Mouse (Mus musculus) stomach, postnatal 0 days (tissue): Measurements from ENCODE around the gene Pex11a. TPM values are rescaled to one million over a fixed set of nuclear protein-coding genes. Genes with fewer than 3 reads are reported as not detected.

Experiments used
- ATAC-seq: fragments of 200-750 bp; cut with Nextera tagmentation; 2 replicates; pipeline ENCODE4 v1.8.0; 2017; ENCODE audit not compliant: low FRiP score, low TSS enrichment
- DNase-seq: peaks from one replicate; pipeline ENCODE4 v3.0.0-alpha.2; 2016; ENCODE audit warnings: low spot score
- H3K27ac ChIP-seq: fragments of 300-500 bp; sonication (generic); replicated peaks from 2 replicates; pipeline ENCODE4 v1.5.1; 2014; ENCODE audit warnings: mild to moderate bottlenecking, control low read depth
- H3K27me3 ChIP-seq: fragments of 300-500 bp; sonication (generic); 2 replicates; pipeline ENCODE4 v1.6.1; 2014; ENCODE audit warnings: low read length; ENCODE audit not compliant: control insufficient read depth, insufficient read depth
- H3K36me3 ChIP-seq: fragments of 300-500 bp; sonication (generic); 2 replicates; pipeline ENCODE4 v1.6.1; 2014; ENCODE audit warnings: low read length, mixed read lengths; ENCODE audit not compliant: control insufficient read depth, insufficient read depth
- H3K4me1 ChIP-seq: fragments of 300-500 bp; sonication (generic); replicated peaks from 2 replicates; pipeline ENCODE4 v1.6.1; 2014; ENCODE audit warnings: antibody characterized with exemption; ENCODE audit not compliant: control insufficient read depth, insufficient read depth
- H3K4me2 ChIP-seq: fragments of 300-500 bp; sonication (generic); replicated peaks from 2 replicates; pipeline ENCODE4 v1.6.1; 2014; ENCODE audit warnings: low read depth, mild to moderate bottlenecking, control low read depth, moderate library complexity
- H3K4me3 ChIP-seq: fragments of 300-500 bp; sonication (generic); 2 replicates; pipeline ENCODE4 v1.5.1; 2014; ENCODE audit warnings: low read depth, low read length, control low read depth
- H3K9ac ChIP-seq: fragments of 300-500 bp; sonication (generic); 2 replicates; pipeline ENCODE4 v1.6.1; 2014; ENCODE audit warnings: mild to moderate bottlenecking, low read length, control low read depth, mixed read lengths
- H3K9me3 ChIP-seq: fragments of 300-500 bp; sonication (generic); 2 replicates; pipeline ENCODE4 v1.6.1; 2016; ENCODE audit warnings: low read length; ENCODE audit not compliant: control insufficient read depth
- CTCF ChIP-seq: IDR thresholded peaks from 2 replicates; pipeline ENCODE4 v1.5.1; 2016; ENCODE audit warnings: antibody characterized with exemption, low read depth, mild to moderate bottlenecking, moderate library complexity
- EP300 ChIP-seq: optimal IDR thresholded peaks from 2 replicates; pipeline ENCODE3; 2016; ENCODE audit warnings: antibody characterized with exemption
- WGBS: fragments of 180-500 bp; shearing (Covaris S2); extraction: QIAGEN DNeasy Blood & Tissue Kit; methylation state at CpG from one replicate; pipeline ENCODE4 v1.1.7; 2014; 5-methylcytosine and 5-hydroxymethylcytosine counted together
- polyA plus RNA-seq: library from polyadenylated mRNA; unstranded; fragments of >200 nt; fragmentation: Nextera tagmentation; extraction: Ambion mirVana; gene quantifications from 2 replicates; pipeline ENCODE4 v1.2.1, GENCODE M21; 2015

Pex11a gene
- polyA plus RNA-seq, 1 experiment from 2014 or later, result 11.5 TPM

- H3K27me3 ChIP-seq, result no peaks in the 10 kb centered on the region
- DNase-seq, result no peak
- ATAC-seq, result no peak
- H3K27ac ChIP-seq, result no peak overlapping the region
- no peaks in the 10 kb centered on the region for H3K36me3 ChIP-seq
- WGBS, result 66% methylated on average over 8 of the region's 8 CpGs
- H3K4me1 ChIP-seq, result no peaks in the 10 kb centered on the region
- H3K9ac ChIP-seq, result no peak overlapping the region
- no peak overlapping the region for H3K4me2 ChIP-seq
- TF ChIP-seq CTCF (no peak), EP300 (no peak)
- H3K4me3 ChIP-seq, result no peak overlapping the region
- H3K9me3 ChIP-seq, result no peaks in the 10 kb centered on the region
Measured at GRCm38 (mm10) chr7:79734563-79734962, 8.4 kb downstream of the Pex11a start.

GRCm38 (mm10) chr7:79732622-79733021 is 10.3 kb downstream of the Pex11a start, which contains the start of gene Plin1:
Gene Plin1, minus strand, starts transcription at chr7:79732903.
- Histone ChIP-seq H3K27me3 (no peaks in the 10 kb centered on the region), H3K9ac (no peak within 1 kb of the TSS), H3K4me1 (no peaks in the 10 kb centered on the region), H3K9me3 (no peaks in the 10 kb centered on the region), H3K36me3 (no peaks in the 10 kb centered on the region), H3K4me3 (no peak within 1 kb of the TSS), H3K27ac (no peak within 1 kb of the TSS), H3K4me2 (no peak within 1 kb of the TSS)
- 52% methylated on average over 4 of the region's 4 CpGs for WGBS
- no peak for TF ChIP-seq EP300
- no peak for TF ChIP-seq CTCF
- no peak for ATAC-seq
- DNase-seq, result no peak

- no peak for DNase-seq
- Histone ChIP-seq H3K4me1 (no peaks in the 10 kb centered on the region), H3K9me3 (no peaks in the 10 kb centered on the region), H3K36me3 (no peaks in the 10 kb centered on the region), H3K27me3 (no peaks in the 10 kb centered on the region), H3K4me3 (no peak overlapping the region), H3K9ac (no peak overlapping the region), H3K27ac (no peak overlapping the region), H3K4me2 (no peak overlapping the region)
- WGBS, result 76% methylated on average over 13 of the region's 13 CpGs
- no peak for ATAC-seq
- TF ChIP-seq EP300 (no peak), CTCF (no peak)
Measured at GRCm38 (mm10) chr7:79731438-79731837, 11.5 kb downstream of the Pex11a start.

GRCm38 (mm10) chr7:79729743-79730370 is 13.1 kb downstream of the Pex11a start:
- no peak overlapping the region for H3K27ac ChIP-seq
- no peak overlapping the region for H3K4me2 ChIP-seq
- no peaks in the 10 kb centered on the region for H3K4me1 ChIP-seq
- H3K9me3 ChIP-seq, result no peaks in the 10 kb centered on the region
- 61% methylated on average over 11 of the region's 11 CpGs for WGBS
- no peak overlapping the region for H3K4me3 ChIP-seq
- DNase-seq (peak; percentile 41), ATAC-seq (peak; percentile 38)
- H3K9ac ChIP-seq, result no peak overlapping the region
- H3K27me3 ChIP-seq, result no peaks in the 10 kb centered on the region
- no peaks in the 10 kb centered on the region for H3K36me3 ChIP-seq
- TF ChIP-seq EP300 (no peak), CTCF (peak; percentile 59)

GRCm38 (mm10) chr7:79729169-79729568 is 13.8 kb downstream of the Pex11a start:
- no peak overlapping the region for H3K9ac ChIP-seq
- no peaks in the 10 kb centered on the region for H3K9me3 ChIP-seq
- H3K4me3 ChIP-seq, result no peak overlapping the region
- no peaks in the 10 kb centered on the region for H3K27me3 ChIP-seq
- TF ChIP-seq CTCF (peak; percentile 87), EP300 (no peak)
- no peaks in the 10 kb centered on the region for H3K36me3 ChIP-seq
- peak; percentile 76 for DNase-seq
- H3K4me1 ChIP-seq, result no peaks in the 10 kb centered on the region
- 8% methylated on average over 8 of the region's 8 CpGs for WGBS
- H3K27ac ChIP-seq, result no peak overlapping the region
- no peak for ATAC-seq
- no peak overlapping the region for H3K4me2 ChIP-seq

- WGBS, result 28% methylated on average over 6 of the region's 6 CpGs
- TF ChIP-seq EP300 (no peak), CTCF (peak; percentile 89)
- H3K9me3 ChIP-seq, result no peaks in the 10 kb centered on the region
- no peaks in the 10 kb centered on the region; the same call in 1 of the 2 replicates for H3K27me3 ChIP-seq
- no peak overlapping the region for H3K4me3 ChIP-seq
- no peak overlapping the region for H3K27ac ChIP-seq
- no peaks in the 10 kb centered on the region for H3K36me3 ChIP-seq
- peak; percentile 64 for DNase-seq
- no peak overlapping the region for H3K9ac ChIP-seq
- H3K4me2 ChIP-seq, result no peak overlapping the region
- H3K4me1 ChIP-seq, result no peaks in the 10 kb centered on the region
- ATAC-seq, result 0 out of 2 replicates have a peak, but pooled peaks have one; percentile 38
Measured at GRCm38 (mm10) chr7:79728219-79728618, 14.7 kb downstream of the Pex11a start.
